Mouse (Mus musculus): Measurements from ENCODE around the gene Jsrp1. TPM values are rescaled to one million over a fixed set of nuclear protein-coding genes. Genes with fewer than 3 reads are reported as not detected.
A peak's percentile ranks its signal among the peaks of the same experiment; 100 is the strongest.
"Not testable (repeated sequence)": the region's sequence is repeated elsewhere in the genome, so short reads cannot be mapped to it uniquely, and the experiment has no call there.

The Jsrp1 gene
- total and polyA plus RNA-seq, 3 experiments, result 2.3 to 18.5 (median 4.9) TPM

GRCm38 (mm10) chr10:80832818-80833217 is 19.5 kb upstream of the Jsrp1 start:
- no peak for DNase-seq

- DNase-seq, result peak; percentile 80
Observed at GRCm38 (mm10) chr10:80831136-80831535, 17.8 kb upstream of the Jsrp1 start.

GRCm38 (mm10) chr10:80829359-80830278 is 16.3 kb upstream of the Jsrp1 start:
- no peak for DNase-seq

GRCm38 (mm10) chr10:80828587-80828986 is 15.3 kb upstream of the Jsrp1 start:
- DNase-seq, result not testable (repeated sequence)

GRCm38 (mm10) chr10:80827870-80828420 is 14.6 kb upstream of the Jsrp1 start:
- no peak for DNase-seq

GRCm38 (mm10) chr10:80827063-80827869 is 14.0 kb upstream of the Jsrp1 start:
- DNase-seq, result no peak

- peak; percentile 99 for DNase-seq
Observed at GRCm38 (mm10) chr10:80826151-80827062, 13.1 kb upstream of the Jsrp1 start, which contains the start of gene Oaz1. Gene Oaz1 (plus strand): TSS chr10:80826656.

GRCm38 (mm10) chr10:80824827-80825226 is 11.5 kb upstream of the Jsrp1 start:
- no peak for DNase-seq

- no peak for DNase-seq
Observed at GRCm38 (mm10) chr10:80823847-80824643, 10.7 kb upstream of the Jsrp1 start.

GRCm38 (mm10) chr10:80823316-80823715 is 10.0 kb upstream of the Jsrp1 start:
- no peak for DNase-seq

- no peak for DNase-seq
Observed at GRCm38 (mm10) chr10:80822528-80822927, 9.2 kb upstream of the Jsrp1 start.

GRCm38 (mm10) chr10:80821991-80822390 is 8.7 kb upstream of the Jsrp1 start:
- no peak for DNase-seq

GRCm38 (mm10) chr10:80819406-80819805 is 6.1 kb upstream of the Jsrp1 start:
- no peak for DNase-seq

GRCm38 (mm10) chr10:80818599-80819281 is 5.4 kb upstream of the Jsrp1 start:
- DNase-seq, result no peak

- DNase-seq, result not testable (repeated sequence)
Observed at GRCm38 (mm10) chr10:80817955-80818354, 4.7 kb upstream of the Jsrp1 start.

GRCm38 (mm10) chr10:80817164-80817563 is 3.9 kb upstream of the Jsrp1 start:
- DNase-seq, result no peak

- DNase-seq, result not testable (repeated sequence)
Observed at GRCm38 (mm10) chr10:80816303-80816702, 3.0 kb upstream of the Jsrp1 start.

- no peak for DNase-seq
Observed at GRCm38 (mm10) chr10:80814800-80815199, 1.5 kb upstream of the Jsrp1 start.

GRCm38 (mm10) chr10:80812391-80813041 is 782 bp downstream of the Jsrp1 start:
- DNase-seq, result peak; percentile 80
